Mouse (Mus musculus) erythroblast, embryonic 14.5 days (primary cell): ENCODE data around the gene Ptpre.

ENCODE experiments used
- GATA1 ChIP-seq: IDR thresholded peaks from 2 replicates; pipeline ENCODE4 v1.6.1; 2012; ENCODE audit warnings: low read length, inconsistent platforms, mixed read lengths
- TAL1 ChIP-seq: IDR thresholded peaks from 3 replicates; pipeline ENCODE4 v1.6.1; 2012; ENCODE audit warnings: low read length, inconsistent platforms, mixed read lengths

DNA sequence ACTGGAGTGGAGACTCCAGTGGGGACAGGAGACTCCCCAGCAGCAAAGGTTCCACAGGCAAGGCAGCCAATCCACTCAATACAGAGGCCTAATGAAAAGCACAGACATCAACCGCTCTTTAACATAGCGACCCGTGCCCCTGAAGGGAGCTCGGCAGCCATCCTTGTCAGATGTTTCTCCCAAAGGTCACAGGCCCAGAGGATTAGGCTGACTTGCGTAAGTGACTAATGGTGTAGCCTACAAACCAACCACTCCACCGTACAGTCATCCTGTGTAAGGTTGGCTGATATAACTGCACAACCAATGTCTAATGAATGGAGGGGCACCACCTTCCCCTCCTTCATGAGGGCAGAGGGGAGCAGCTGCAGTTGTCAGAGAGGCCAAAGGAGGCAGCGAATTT is 152.1 kb downstream of the Ptpre start:
- TF ChIP-seq GATA1 (no peak), TAL1 (no peak)
